Mouse (Mus musculus) MN1 (cell line): ENCODE measurements around the gene Atp8a2.

Experiments
- DNase-seq: peaks from one replicate; pipeline ENCODE4 v3.0.0-alpha.2; 2016; ENCODE audit warnings: low spot score

Gene Atp8a2

GRCm38 (mm10) chr14:59605671-59606353 is 591.2 kb downstream of the Atp8a2 start:
- DNase-seq: peak; percentile 64

GRCm38 (mm10) chr14:59604002-59604645 is 592.9 kb downstream of the Atp8a2 start:
- peak; percentile 22 for DNase-seq

GRCm38 (mm10) chr14:59598260-59598627 is 598.7 kb downstream of the Atp8a2 start:
- no peak for DNase-seq

GRCm38 (mm10) chr14:59597398-59598259 is 599.4 kb downstream of the Atp8a2 start, which contains the start of gene Cdadc1:
Cdadc1 (minus strand) TSS chr14:59597959.
- DNase-seq: peak; percentile 91

- DNase-seq: no peak
Measured at GRCm38 (mm10) chr14:59594988-59595387, 602.0 kb downstream of the Atp8a2 start.

GRCm38 (mm10) chr14:59592593-59592992 is 604.4 kb downstream of the Atp8a2 start:
- DNase-seq: no peak

GRCm38 (mm10) chr14:59591901-59592300 is 605.1 kb downstream of the Atp8a2 start:
- DNase-seq: no peak

- DNase-seq: no peak
Measured at GRCm38 (mm10) chr14:59590614-59591013, 606.4 kb downstream of the Atp8a2 start.
